Mouse (Mus musculus) megakaryocyte, embryonic 14.5 days (primary cell): ENCODE measurements around the gene Svep1.

Source experiments
- FLI1 ChIP-seq: IDR thresholded peaks from 2 replicates; pipeline ENCODE4 v1.6.1; 2012; ENCODE audit warnings: low read length, inconsistent platforms, mixed read lengths
- GATA1 ChIP-seq: IDR thresholded peaks from 3 replicates; pipeline ENCODE4 v1.6.1; 2012; ENCODE audit warnings: mixed read lengths, low read length, inconsistent platforms, borderline replicate concordance

- TF ChIP-seq GATA1 (no peak), FLI1 (no peak)
Measured at GRCm38 (mm10) chr4:58235828-58236227, 29.2 kb upstream of the Svep1 start.
